Mouse (Mus musculus) ZHBTc4 (cell line): ENCODE measurements around the gene Gm20503.
A peak's percentile ranks its signal among the peaks of the same experiment; 100 is the strongest.

Source experiments
- DNase-seq: peaks from one replicate; pipeline ENCODE4 v3.0.0-alpha.2; 2011; ENCODE audit warnings: low read depth, low spot score

The Gm20503 gene

GRCm38 (mm10) chr4:59002948-59003805, at the start of gene Gm20503:
Gm20503 (plus strand) TSS chr4:59003210.
- DNase-seq = peak; percentile 96

- DNase-seq = no peak
Measured at GRCm38 (mm10) chr4:58961719-58962118, 41.3 kb upstream of the Gm20503 start.

- DNase-seq = no peak
Measured at GRCm38 (mm10) chr4:58963271-58963670, 39.7 kb upstream of the Gm20503 start.

GRCm38 (mm10) chr4:58965136-58965535, 37.9 kb upstream of the Gm20503 start:
- DNase-seq = no peak

- DNase-seq = no peak
Measured at GRCm38 (mm10) chr4:58970678-58971077, 32.3 kb upstream of the Gm20503 start.

- no peak for DNase-seq
Measured at GRCm38 (mm10) chr4:58975711-58976110, 27.3 kb upstream of the Gm20503 start.

GRCm38 (mm10) chr4:58981421-58981820, 21.6 kb upstream of the Gm20503 start:
- DNase-seq = no peak

GRCm38 (mm10) chr4:58982806-58983205, 20.2 kb upstream of the Gm20503 start:
- no peak for DNase-seq

- DNase-seq = peak; percentile 95
Measured at GRCm38 (mm10) chr4:58985157-58985648, 17.8 kb upstream of the Gm20503 start.

- DNase-seq = peak; percentile 92
Measured at GRCm38 (mm10) chr4:58986540-58987190, 16.3 kb upstream of the Gm20503 start, which contains the start of gene Ptgr1. Ptgr1 (minus strand) TSS chr4:58987119.

- no peak for DNase-seq
Measured at GRCm38 (mm10) chr4:58989303-58989898, 13.6 kb upstream of the Gm20503 start.

GRCm38 (mm10) chr4:58990609-58991434, 12.2 kb upstream of the Gm20503 start:
- DNase-seq = peak; percentile 34

GRCm38 (mm10) chr4:58992195-58992594, 10.8 kb upstream of the Gm20503 start:
- no peak for DNase-seq

- DNase-seq = peak; percentile 26
Measured at GRCm38 (mm10) chr4:58994762-58995161, 8.2 kb upstream of the Gm20503 start, which contains the start of gene Dnajc25. Dnajc25 (plus strand) TSS chr4:58995062.

GRCm38 (mm10) chr4:58995251-58995693, 7.7 kb upstream of the Gm20503 start:
- peak; percentile 54 for DNase-seq

GRCm38 (mm10) chr4:58997081-58997480, 5.9 kb upstream of the Gm20503 start:
- no peak for DNase-seq

- no peak for DNase-seq
Measured at GRCm38 (mm10) chr4:58998688-58999087, 4.3 kb upstream of the Gm20503 start.

- DNase-seq = peak; percentile 74
Measured at GRCm38 (mm10) chr4:58999686-59000085, 3.3 kb upstream of the Gm20503 start.

GRCm38 (mm10) chr4:59000614-59001013, 2.4 kb upstream of the Gm20503 start:
- peak; percentile 88 for DNase-seq

- no peak for DNase-seq
Measured at GRCm38 (mm10) chr4:59003806-59004200, 793 bp downstream of the Gm20503 start.

GRCm38 (mm10) chr4:59006211-59006610, 3.2 kb downstream of the Gm20503 start:
- DNase-seq = no peak
